Mouse (Mus musculus) C2C12 (cell line): Measurements from ENCODE around the gene Mindy1.

Experiments
- CEBPB ChIP-seq: IDR thresholded peaks from one replicate; pipeline ENCODE4 v1.6.1; 2011; ENCODE audit warnings: low read depth, mild to moderate bottlenecking, control low read depth, moderate library complexity
- CTCF ChIP-seq: IDR thresholded peaks from one replicate; pipeline ENCODE4 v1.5.1; 2011; ENCODE audit not compliant: control insufficient read depth, insufficient read depth, insufficient read length
- MYOD1 ChIP-seq: IDR thresholded peaks from one replicate; pipeline ENCODE4 v1.6.1; 2011; ENCODE audit warnings: low read depth; ENCODE audit not compliant: control insufficient read depth, insufficient read length
- USF1 ChIP-seq: IDR thresholded peaks from one replicate; pipeline ENCODE4 v1.6.1; 2011; ENCODE audit warnings: low read depth, mild to moderate bottlenecking, control low read depth, moderate library complexity

- TF ChIP-seq CTCF = no peak
- no peak for TF ChIP-seq USF1
- no peak for TF ChIP-seq MYOD1
- TF ChIP-seq CEBPB = no peak
Measured at GRCm38 (mm10) chr3:95282865-95283588, 1.9 kb downstream of the Mindy1 start.
